Mouse (Mus musculus): ENCODE measurements around the gene Afmid. TPM values are rescaled to one million over a fixed set of nuclear protein-coding genes. Genes with fewer than 3 reads are reported as not detected.

The Afmid gene
- polyA plus RNA-seq, 1 experiment from 2014 or later = 5.1 TPM

GRCm38 (mm10) chr11:117797511-117798159, 28.1 kb upstream of the Afmid start, which contains the start of gene 6030468B19Rik:
Gene 6030468B19Rik, plus strand, starts transcription at chr11:117797660.
- H3K36me3 ChIP-seq = no peaks in the 10 kb centered on the region
- ATAC-seq (ENCODE audit: insufficient number of reproducible peaks, insufficient read depth, low FRiP score, low TSS enrichment, low read depth) = no peak
- 0 out of 2 replicates have a peak within 1 kb of the TSS, but pooled peaks have one; percentile 37 for H3K9ac ChIP-seq
- H3K4me1 ChIP-seq = peaks cover 10% of the 10 kb centered on the region
- WGBS = 53% methylated on average over 9 of the region's 9 CpGs
- H3K9me3 ChIP-seq = peaks cover 5% of the 10 kb centered on the region; the same call in 1 of the 2 replicates
- H3K27me3 ChIP-seq = no peaks in the 10 kb centered on the region
- no peak within 1 kb of the TSS for H3K4me2 ChIP-seq
- no peak within 1 kb of the TSS for H3K4me3 ChIP-seq
- H3K27ac ChIP-seq = no peak within 1 kb of the TSS

DNA sequence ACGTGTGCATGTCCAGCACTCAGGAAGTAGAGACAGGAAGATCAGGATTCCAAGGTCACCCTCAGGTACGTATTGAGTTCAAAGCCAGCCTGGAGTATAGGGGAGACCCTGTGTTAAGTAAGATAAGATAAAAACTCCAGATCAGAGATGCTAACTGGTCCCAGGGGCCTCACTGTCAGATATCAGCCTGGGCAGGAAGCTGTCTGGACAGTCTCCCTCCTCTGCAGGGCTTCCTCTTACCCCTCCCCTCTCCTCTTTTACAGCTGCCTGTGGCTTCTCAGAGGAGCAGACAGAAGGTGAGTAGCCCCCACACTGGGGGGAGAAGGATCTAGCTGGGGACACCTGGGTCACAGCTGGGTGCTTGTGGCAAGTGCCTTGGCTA, 27.6 kb upstream of the Afmid start:
- H3K27ac ChIP-seq = no peak overlapping the region
- 0 out of 2 replicates have a peak, but pooled peaks have one; percentile 23 for ATAC-seq (ENCODE audit: insufficient number of reproducible peaks, insufficient read depth, low FRiP score, low TSS enrichment, low read depth)
- no peaks in the 10 kb centered on the region for H3K27me3 ChIP-seq
- 44% methylated on average over 2 of the region's 2 CpGs for WGBS
- 0 out of 2 replicates have a peak overlapping the region, but pooled peaks have one; percentile 37 for H3K9ac ChIP-seq
- no peak overlapping the region for H3K4me3 ChIP-seq
- H3K9me3 ChIP-seq = peaks cover 5% of the 10 kb centered on the region; the same call in 1 of the 2 replicates
- no peak overlapping the region for H3K4me2 ChIP-seq
- H3K36me3 ChIP-seq = no peaks in the 10 kb centered on the region
- peaks cover 9% of the 10 kb centered on the region for H3K4me1 ChIP-seq

- no peak overlapping the region for H3K9ac ChIP-seq
- ATAC-seq (ENCODE audit: insufficient number of reproducible peaks, insufficient read depth, low FRiP score, low TSS enrichment, low read depth) = no peak
- H3K9me3 ChIP-seq = peaks cover 5% of the 10 kb centered on the region; the same call in 1 of the 2 replicates
- no peaks in the 10 kb centered on the region for H3K36me3 ChIP-seq
- no peak overlapping the region for H3K27ac ChIP-seq
- H3K4me3 ChIP-seq = no peak overlapping the region
- H3K27me3 ChIP-seq = no peaks in the 10 kb centered on the region
- H3K4me2 ChIP-seq = no peak overlapping the region
- WGBS = 69% methylated on average over 5 of the region's 5 CpGs
- peaks cover 6% of the 10 kb centered on the region for H3K4me1 ChIP-seq
Observed at GRCm38 (mm10) chr11:117799174-117799573, 26.6 kb upstream of the Afmid start.

DNA sequence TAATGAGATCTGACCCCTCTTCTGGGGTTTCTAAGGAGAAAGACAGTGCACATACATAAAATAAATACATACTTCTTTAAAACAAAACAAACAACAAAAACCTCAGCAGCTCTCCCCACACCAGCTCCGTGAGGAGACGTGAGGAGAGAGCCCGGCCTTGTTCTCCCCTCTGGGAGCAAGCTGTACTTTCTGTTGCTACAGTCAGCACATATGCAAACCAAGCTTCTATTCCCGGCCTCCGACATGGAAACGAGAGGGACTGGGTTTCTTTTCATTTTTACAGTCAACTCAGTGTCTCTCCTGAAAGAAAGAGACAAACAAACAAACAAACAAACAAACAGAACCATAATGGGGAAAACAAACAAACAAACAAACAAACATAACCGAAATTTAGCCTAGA, 25.7 kb upstream of the Afmid start:
- H3K36me3 ChIP-seq = no peaks in the 10 kb centered on the region
- no peak overlapping the region for H3K4me3 ChIP-seq
- 71% methylated on average over 7 of the region's 7 CpGs for WGBS
- no peak overlapping the region for H3K27ac ChIP-seq
- peaks cover 5% of the 10 kb centered on the region; the same call in 1 of the 2 replicates for H3K9me3 ChIP-seq
- H3K4me2 ChIP-seq = no peak overlapping the region
- H3K9ac ChIP-seq = no peak overlapping the region
- H3K27me3 ChIP-seq = no peaks in the 10 kb centered on the region
- H3K4me1 ChIP-seq = peaks cover 5% of the 10 kb centered on the region; the same call in 1 of the 2 replicates
- ATAC-seq (ENCODE audit: insufficient number of reproducible peaks, insufficient read depth, low FRiP score, low TSS enrichment, low read depth) = no peak

GRCm38 (mm10) chr11:117801650-117802049, 24.1 kb upstream of the Afmid start:
- H3K4me2 ChIP-seq = no peak overlapping the region
- H3K9me3 ChIP-seq = peaks cover 5% of the 10 kb centered on the region; the same call in 1 of the 2 replicates
- H3K36me3 ChIP-seq = no peaks in the 10 kb centered on the region
- H3K9ac ChIP-seq = no peak overlapping the region
- no peak overlapping the region for H3K27ac ChIP-seq
- 42% methylated on average over 7 of the region's 7 CpGs for WGBS
- H3K4me1 ChIP-seq = peaks cover 5% of the 10 kb centered on the region; the same call in 1 of the 2 replicates
- no peak for ATAC-seq (ENCODE audit: insufficient number of reproducible peaks, insufficient read depth, low FRiP score, low TSS enrichment, low read depth)
- no peaks in the 10 kb centered on the region for H3K27me3 ChIP-seq
- no peak overlapping the region for H3K4me3 ChIP-seq

DNA sequence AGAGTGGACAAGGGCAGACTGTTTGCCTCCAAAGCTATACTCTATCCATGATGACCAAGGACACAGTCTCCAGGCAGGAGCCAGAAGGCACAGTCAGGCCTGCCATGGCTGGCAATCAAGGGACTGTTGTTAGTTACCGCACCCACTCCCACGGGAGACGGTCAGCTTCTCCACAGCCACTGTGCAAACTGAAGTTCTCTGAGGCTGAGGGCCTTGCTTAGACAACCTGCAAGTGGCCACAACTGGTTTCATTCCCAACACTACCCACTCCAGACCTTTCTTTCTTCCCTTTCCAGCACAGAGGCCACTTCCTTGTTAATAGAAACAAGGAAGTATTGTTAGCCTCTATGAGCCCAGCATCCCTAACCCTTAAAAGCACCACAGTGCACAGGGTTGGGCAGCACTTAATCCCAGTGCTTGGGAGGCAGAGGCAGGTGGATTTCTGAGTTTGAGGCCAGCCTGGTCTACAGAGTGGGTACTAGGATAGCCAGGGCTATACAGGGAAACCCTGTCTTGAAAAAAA, 22.5 kb upstream of the Afmid start:
- H3K27ac ChIP-seq = no peak overlapping the region
- WGBS = 90% methylated on average over 3 of the region's 3 CpGs
- H3K4me3 ChIP-seq = no peak overlapping the region
- no peak overlapping the region for H3K9ac ChIP-seq
- ATAC-seq (ENCODE audit: insufficient number of reproducible peaks, insufficient read depth, low FRiP score, low TSS enrichment, low read depth) = no peak
- peaks cover 5% of the 10 kb centered on the region; the same call in 1 of the 2 replicates for H3K4me1 ChIP-seq
- H3K36me3 ChIP-seq = no peaks in the 10 kb centered on the region
- no peaks in the 10 kb centered on the region for H3K27me3 ChIP-seq
- H3K9me3 ChIP-seq = peaks cover 5% of the 10 kb centered on the region; the same call in 1 of the 2 replicates
- no peak overlapping the region for H3K4me2 ChIP-seq

GRCm38 (mm10) chr11:117806781-117807180, 18.9 kb upstream of the Afmid start:
- no peak for ATAC-seq (ENCODE audit: insufficient number of reproducible peaks, insufficient read depth, low FRiP score, low TSS enrichment, low read depth)
- H3K27me3 ChIP-seq = no peaks in the 10 kb centered on the region
- WGBS = 94% methylated on average over 6 of the region's 6 CpGs

GRCm38 (mm10) chr11:117809407-117810311, 16.1 kb upstream of the Afmid start, which contains the start of the genes Gm20708 and Syngr2:
Gene Gm20708, plus strand, starts transcription at chr11:117809668.
Gene Syngr2, plus strand, starts transcription at chr11:117809668.
- Histone ChIP-seq H3K4me3 (peak within 1 kb of the TSS; percentile 86), H3K9ac (peak within 1 kb of the TSS; percentile 77), H3K4me1 (peaks cover 24% of the 10 kb centered on the region), H3K27me3 (no peaks in the 10 kb centered on the region), H3K36me3 (peaks cover 29% of the 10 kb centered on the region), H3K9me3 (no peaks in the 10 kb centered on the region), H3K4me2 (peak within 1 kb of the TSS; percentile 100), H3K27ac (peak within 1 kb of the TSS; percentile 71)
- ATAC-seq (ENCODE audit: insufficient number of reproducible peaks, insufficient read depth, low FRiP score, low TSS enrichment, low read depth) = peak; percentile 52; the same call in 1 of the 2 replicates
- WGBS = under 1% methylated on average over 75 of the region's 75 CpGs

More at GRCm38 (mm10) chr11:117806781-117807180, 18.9 kb upstream of the Afmid start:
- H3K4me1 ChIP-seq = peaks cover 24% of the 10 kb centered on the region
- H3K4me3 ChIP-seq = no peak overlapping the region
- no peak overlapping the region for H3K27ac ChIP-seq
- no peak overlapping the region for H3K4me2 ChIP-seq
- H3K9ac ChIP-seq = no peak overlapping the region
- H3K9me3 ChIP-seq = no peaks in the 10 kb centered on the region
- peaks cover under 1% of the 10 kb centered on the region; the same call in 1 of the 2 replicates for H3K36me3 ChIP-seq

GRCm38 (mm10) chr11:117810401-117811046, 15.2 kb upstream of the Afmid start:
- WGBS = under 1% methylated on average over 21 of the region's 21 CpGs
- ATAC-seq (ENCODE audit: insufficient number of reproducible peaks, insufficient read depth, low FRiP score, low TSS enrichment, low read depth) = peak; percentile 57
- H3K36me3 ChIP-seq = peaks cover 38% of the 10 kb centered on the region
- peak overlapping the region; percentile 71 for H3K27ac ChIP-seq
- peaks cover 24% of the 10 kb centered on the region for H3K4me1 ChIP-seq
- H3K27me3 ChIP-seq = no peaks in the 10 kb centered on the region
- H3K4me3 ChIP-seq = peak overlapping the region; percentile 86
- peak overlapping the region; percentile 77 for H3K9ac ChIP-seq
- H3K9me3 ChIP-seq = no peaks in the 10 kb centered on the region
- H3K4me2 ChIP-seq = peak overlapping the region; percentile 100

- Histone ChIP-seq H3K4me2 (no peak overlapping the region), H3K27ac (no peak overlapping the region), H3K36me3 (peaks cover 70% of the 10 kb centered on the region), H3K27me3 (no peaks in the 10 kb centered on the region), H3K9me3 (no peaks in the 10 kb centered on the region), H3K4me1 (peaks cover 23% of the 10 kb centered on the region), H3K4me3 (no peak overlapping the region), H3K9ac (0 out of 2 replicates have a peak overlapping the region, but pooled peaks have one; percentile 27)
- 83% methylated on average over 5 of the region's 5 CpGs for WGBS
- no peak for ATAC-seq (ENCODE audit: insufficient number of reproducible peaks, insufficient read depth, low FRiP score, low TSS enrichment, low read depth)
Observed at GRCm38 (mm10) chr11:117813867-117814266, 11.9 kb upstream of the Afmid start.

Measured in embryonic facial prominence, embryonic 13.5 days (tissue).